Mouse (Mus musculus) thymus, adult 2 months (tissue): ENCODE measurements around the gene Rsrc1.

Source experiments
- CTCF ChIP-seq: fragments of 200-500 bp; IDR thresholded peaks from 2 replicates; pipeline ENCODE4 v1.5.1; 2012; ENCODE audit warnings: mild to moderate bottlenecking, control low read depth, low read length, moderate library complexity, borderline replicate concordance; ENCODE audit not compliant: control insufficient read depth, poor library complexity, insufficient read depth; ENCODE audit errors: extremely low read depth
- POLR2A ChIP-seq: fragments of 200-500 bp; IDR thresholded peaks from 2 replicates; pipeline ENCODE4 v1.6.1; 2012; ENCODE audit warnings: mild to moderate bottlenecking, low read length, control low read depth, moderate library complexity; ENCODE audit not compliant: control insufficient read depth, poor library complexity, insufficient read depth; ENCODE audit errors: extremely low read depth

- TF ChIP-seq CTCF (no peak), POLR2A (no peak)
Measured at GRCm38 (mm10) chr3:67366087-67366892, 385.1 kb downstream of the Rsrc1 start.
